13 mouse cellular contexts compared by ENCODE assay signal in genomic region chr7:29338984-29339679, GRCm38 (mm10). TPM values are rescaled to one million over a fixed set of nuclear protein-coding genes. Genes with fewer than 3 reads are reported as not detected.
A peak's percentile ranks its signal among the peaks of the same experiment; 100 is the strongest.
DNase-seq lines count a peak whose midpoint lies in the region; ATAC-seq lines count a peak whose summit lies in the region.
"Had no signal": no experiment of that assay in that cellular context is flagged by ENCODE, and none has a peak within 500 bp of the region (broad histone marks: within the 10 kb centered on the region; RNA-seq: fewer than 3 reads in every experiment).

No protein-coding gene starts in this region.

- no peaks in the 10 kb centered on the region for H3K9me3 ChIP-seq in kidney, embryonic 15.5 days (replicated peaks)
- H3K9me3 ChIP-seq: midbrain, embryonic 10.5 days; neural tube, embryonic 12.5 days had no signal

- H3K4me1 ChIP-seq in kidney, embryonic 15.5 days, result peaks cover 16% of the 10 kb centered on the region
- H3K4me1 ChIP-seq: neural tube, embryonic 12.5 days had no signal

- H3K4me2 ChIP-seq in kidney, embryonic 15.5 days, result no peak overlapping the region
- H3K4me2 ChIP-seq: neural tube, embryonic 12.5 days had no signal

- H3K9ac ChIP-seq in kidney, embryonic 15.5 days, result no peak overlapping the region
- H3K9ac ChIP-seq: neural tube, embryonic 12.5 days had no signal

- peaks cover 53% of the 10 kb centered on the region for H3K27me3 ChIP-seq in kidney, embryonic 15.5 days
- H3K27me3 ChIP-seq: neural tube, embryonic 12.5 days had no signal

- DNase-seq in kidney, adult 11 months, result no peak
- DNase-seq in adipocyte (ENCODE audit: low spot score), result peak; percentile 16
- no peak for DNase-seq in retina, embryonic 14.5 days (ENCODE audit: low spot score)
- DNase-seq in layer of hippocampus, adult 11-12 months (ENCODE audit: low spot score), result no peak
- no peak for DNase-seq in right cerebral cortex, adult 2 months (ENCODE audit: low spot score in 2 of 2)
- DNase-seq: gastrocnemius, postnatal 10 days; thymus, adult 18-20 months had no signal

- peaks cover 26% of the 10 kb centered on the region for H3K36me3 ChIP-seq in kidney, embryonic 15.5 days

- H3K4me3 ChIP-seq in kidney, embryonic 15.5 days (replicated peaks), result no peak overlapping the region
- H3K4me3 ChIP-seq: midbrain, embryonic 10.5 days; neural tube, embryonic 12.5 days had no signal

- WGBS in kidney, embryonic 15.5 days, result 32% methylated on average over 14 of the region's 14 CpGs

- peak; percentile 69 for ATAC-seq in kidney, embryonic 15.5 days (replicated peaks; ENCODE audit: low FRiP score)
- ATAC-seq in hematopoietic stem cell, adult 5-6 weeks (replicated peaks in 1 of 2; ENCODE audit: insufficient read depth in 1 of 2, low FRiP score in 2 of 2, low TSS enrichment in 1 of 2, low read depth in 1 of 2, poor library complexity in 2 of 2, severe bottlenecking in 2 of 2), result peak; percentile 33 to 42; a peak in 1 of 4 replicates
- ATAC-seq in megakaryocyte, adult 5-6 weeks (ENCODE audit: poor library complexity, severe bottlenecking), result peak; percentile 49; the same call in 1 of the 2 replicates

- no peak overlapping the region for H3K27ac ChIP-seq in kidney, embryonic 15.5 days
- H3K27ac ChIP-seq: midbrain, embryonic 10.5 days; neural tube, embryonic 12.5 days had no signal

RNA-seq across cellular contexts. Expression of gene Dpf1, which starts 35.4 kb away (rescaled TPM):
- polyA plus RNA-seq in kidney, embryonic 15.5 days (2015; fragmentation: Nextera tagmentation; extraction: Ambion mirVana), result 3.1 and 5.9 TPM in 2 replicates
- 0.05 and 0.38 TPM in 2 replicates for total RNA-seq in hematopoietic stem cell, adult 5-6 weeks (2017)
- total RNA-seq in megakaryocyte, adult 5-6 weeks (2015), result not detected in 2 replicates
- not detected in 2 replicates for total RNA-seq in megakaryocyte, adult 5-6 weeks (2017)

RNA-seq across cellular contexts. Expression of gene Ppp1r14a, which starts 50.0 kb away (rescaled TPM):
- 21.0 and 23.7 TPM in 2 replicates for polyA plus RNA-seq in kidney, embryonic 15.5 days (2015; fragmentation: Nextera tagmentation; extraction: Ambion mirVana)
- total RNA-seq in hematopoietic stem cell, adult 5-6 weeks (2017), result 1.6 TPM in 1 of 2 replicates, not detected in the other
- total RNA-seq in megakaryocyte, adult 5-6 weeks (2015), result not detected in 2 replicates
- not detected in 2 replicates for total RNA-seq in megakaryocyte, adult 5-6 weeks (2017)

RNA-seq across cellular contexts. Expression of gene Spint2, which starts 57.4 kb away (rescaled TPM):
- polyA plus RNA-seq in kidney, embryonic 15.5 days (2015; fragmentation: Nextera tagmentation; extraction: Ambion mirVana), result 236 and 245 TPM in 2 replicates
- 37.8 and 43.6 TPM in 2 replicates for total RNA-seq in hematopoietic stem cell, adult 5-6 weeks (2017)
- total RNA-seq in megakaryocyte, adult 5-6 weeks (2015), result 6.1 and 7.3 TPM in 2 replicates
- total RNA-seq in megakaryocyte, adult 5-6 weeks (2017), result 2.6 and 5.3 TPM in 2 replicates
- polyA plus RNA-seq: C2C12 had no signal
